Mouse (Mus musculus) E14TG2a.4 (cell line): ENCODE data around the gene Clpsl2.
A peak's percentile ranks its signal among the peaks of the same experiment; 100 is the strongest.
"Not testable (repeated sequence)": the region's sequence is repeated elsewhere in the genome, so short reads cannot be mapped to it uniquely, and the experiment has no call there.

Experiments
- H3K27me3 ChIP-seq: 2 replicates; pipeline ENCODE4 v1.6.1; 2014; ENCODE audit warnings: low read length, control low read depth; ENCODE audit not compliant: insufficient read depth
- H3K36me3 ChIP-seq: 2 replicates; pipeline ENCODE4 v1.6.1; 2014; ENCODE audit warnings: low read length, control low read depth; ENCODE audit not compliant: insufficient read depth
- H3K4me1 ChIP-seq: replicated peaks from 2 replicates; pipeline ENCODE4 v1.6.1; 2014; ENCODE audit warnings: low read depth, low read length, control low read depth
- H3K4me3 ChIP-seq: replicated peaks from 2 replicates; pipeline ENCODE4 v1.5.1; 2014; ENCODE audit warnings: mild to moderate bottlenecking, low read length
- H3K9me3 ChIP-seq: 2 replicates; pipeline ENCODE4 v1.6.1; 2014; ENCODE audit warnings: low read length, control low read depth
- CTCF ChIP-seq: conservative IDR thresholded peaks from 2 replicates; pipeline ENCODE4 v1.5.1; 2014; ENCODE audit warnings: low read length
- NANOG ChIP-seq: IDR thresholded peaks from 2 replicates; pipeline ENCODE4 v1.6.1; 2014; ENCODE audit warnings: borderline replicate concordance, low read length, mixed read lengths
- POU5F1 ChIP-seq: IDR thresholded peaks from 2 replicates; pipeline ENCODE4 v1.6.1; 2014; ENCODE audit warnings: low read length, borderline replicate concordance

Clpsl2 gene

GRCm38 (mm10) chr17:28532557-28532956 is 16.7 kb upstream of the Clpsl2 start:
- Histone ChIP-seq H3K36me3 (no peaks in the 10 kb centered on the region), H3K4me1 (peaks cover 49% of the 10 kb centered on the region), H3K9me3 (no peaks in the 10 kb centered on the region), H3K27me3 (peaks cover 22% of the 10 kb centered on the region), H3K4me3 (no peak overlapping the region)
- TF ChIP-seq NANOG = no peak
- no peak for TF ChIP-seq CTCF
- TF ChIP-seq POU5F1 = no peak

GRCm38 (mm10) chr17:28533327-28533726 is 15.9 kb upstream of the Clpsl2 start:
- peaks cover 50% of the 10 kb centered on the region for H3K4me1 ChIP-seq
- H3K36me3 ChIP-seq = no peaks in the 10 kb centered on the region
- no peak for TF ChIP-seq POU5F1
- H3K9me3 ChIP-seq = no peaks in the 10 kb centered on the region
- H3K27me3 ChIP-seq = peaks cover 24% of the 10 kb centered on the region
- H3K4me3 ChIP-seq = peak overlapping the region; percentile 23; the same call in 1 of the 2 replicates

- Histone ChIP-seq H3K27me3 (peaks cover 25% of the 10 kb centered on the region), H3K9me3 (peaks cover 19% of the 10 kb centered on the region), H3K4me3 (no peak overlapping the region; the same call in 1 of the 2 replicates), H3K36me3 (no peaks in the 10 kb centered on the region), H3K4me1 (peaks cover 30% of the 10 kb centered on the region)
- no peak for TF ChIP-seq NANOG
- no peak for TF ChIP-seq POU5F1
- TF ChIP-seq CTCF = peak; percentile 95
Measured at GRCm38 (mm10) chr17:28537881-28538280, 11.3 kb upstream of the Clpsl2 start.

- Histone ChIP-seq H3K9me3 (peaks cover 16% of the 10 kb centered on the region), H3K4me1 (peaks cover 38% of the 10 kb centered on the region), H3K4me3 (no peak overlapping the region), H3K36me3 (no peaks in the 10 kb centered on the region), H3K27me3 (peaks cover 18% of the 10 kb centered on the region)
- TF ChIP-seq NANOG = no peak
- no peak for TF ChIP-seq CTCF
- TF ChIP-seq POU5F1 = no peak
Measured at GRCm38 (mm10) chr17:28546925-28547324, 2.3 kb upstream of the Clpsl2 start.

- H3K27me3 ChIP-seq = peaks cover 18% of the 10 kb centered on the region
- TF ChIP-seq NANOG (no peak), POU5F1 (no peak), CTCF (no peak)
- no peaks in the 10 kb centered on the region for H3K36me3 ChIP-seq
- peaks cover 54% of the 10 kb centered on the region for H3K4me1 ChIP-seq
- H3K9me3 ChIP-seq = 0 out of 2 replicates have a peak, but pooled peaks cover 4% of the 10 kb centered on the region
- H3K4me3 ChIP-seq = peak overlapping the region; percentile 54
Measured at GRCm38 (mm10) chr17:28548550-28548949, 661 bp upstream of the Clpsl2 start.

- TF ChIP-seq CTCF (peak; percentile 83), NANOG (no peak), POU5F1 (no peak)
Measured at GRCm38 (mm10) chr17:28553040-28553793, 4.0 kb downstream of the Clpsl2 start.

GRCm38 (mm10) chr17:28554021-28554420 is 4.8 kb downstream of the Clpsl2 start:
- not testable (repeated sequence) for H3K4me3 ChIP-seq, H3K9me3 ChIP-seq, H3K36me3 ChIP-seq
- H3K27me3 ChIP-seq = peaks cover 10% of the 10 kb centered on the region
- peaks cover 81% of the 10 kb centered on the region for H3K4me1 ChIP-seq

More at GRCm38 (mm10) chr17:28553040-28553793, 4.0 kb downstream of the Clpsl2 start:
- no peak overlapping the region for H3K4me3 ChIP-seq
- H3K9me3 ChIP-seq = no peaks in the 10 kb centered on the region
- no peaks in the 10 kb centered on the region for H3K36me3 ChIP-seq
- peaks cover 82% of the 10 kb centered on the region for H3K4me1 ChIP-seq
- peaks cover 18% of the 10 kb centered on the region for H3K27me3 ChIP-seq

GRCm38 (mm10) chr17:28556635-28557396 is 7.6 kb downstream of the Clpsl2 start:
- peaks cover 85% of the 10 kb centered on the region for H3K4me1 ChIP-seq
- no peaks in the 10 kb centered on the region for H3K27me3 ChIP-seq
- H3K4me3 ChIP-seq = no peak overlapping the region
- H3K9me3 ChIP-seq = no peaks in the 10 kb centered on the region
- TF ChIP-seq POU5F1 (no peak), NANOG (no peak), CTCF (no peak)
- H3K36me3 ChIP-seq = no peaks in the 10 kb centered on the region
